Mouse (Mus musculus) cerebellum, adult 8-10 months (tissue): ENCODE results near the gene Ercc2.
A peak's percentile ranks its signal among the peaks of the same experiment; 100 is the strongest.

Source experiments
- DNase-seq: peaks from one replicate; pipeline ENCODE4 v3.0.0; 2022

The Ercc2 gene

DNA sequence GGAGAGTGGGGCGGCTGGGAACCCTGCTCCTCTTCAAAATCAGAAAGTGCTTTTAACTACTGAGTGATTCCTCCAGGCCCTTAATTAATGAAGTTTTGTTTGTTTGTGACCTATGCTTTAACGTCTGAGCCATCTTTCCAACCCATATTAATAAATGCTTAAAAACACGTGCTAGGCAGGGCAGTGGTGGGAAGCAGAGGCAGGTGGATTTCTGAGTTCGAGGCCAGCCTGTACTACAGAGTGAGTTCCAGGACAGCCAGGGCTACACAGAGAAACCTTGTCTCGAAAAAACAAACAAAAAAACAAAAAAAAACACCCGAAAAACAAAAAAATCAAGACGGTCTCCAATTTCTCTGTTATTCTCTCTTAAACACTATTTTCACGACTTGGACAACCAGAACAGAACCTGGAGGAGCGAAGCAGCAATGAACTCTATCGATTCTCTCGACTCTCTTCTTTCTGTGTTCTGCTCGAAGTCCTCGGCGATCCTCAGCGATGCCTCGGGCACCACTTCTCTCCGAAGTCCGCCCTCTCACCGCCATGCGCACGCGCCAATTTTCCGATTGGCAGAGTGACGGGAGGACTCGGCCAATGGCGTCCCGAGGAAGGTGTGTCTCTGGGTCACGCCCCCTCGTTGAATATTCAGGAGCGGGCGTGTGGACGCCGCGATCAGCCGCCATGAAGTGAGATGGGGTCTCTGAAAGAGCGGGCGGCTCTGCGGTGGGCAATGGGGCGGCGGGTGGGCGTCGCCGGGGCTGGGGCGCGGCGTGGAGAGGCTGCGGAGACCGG is at the start of gene Ercc2:
Ercc2 (plus strand) TSS at position 634 of the 789 bp plus-strand sequence.
- DNase-seq = peak; percentile 99

DNA sequence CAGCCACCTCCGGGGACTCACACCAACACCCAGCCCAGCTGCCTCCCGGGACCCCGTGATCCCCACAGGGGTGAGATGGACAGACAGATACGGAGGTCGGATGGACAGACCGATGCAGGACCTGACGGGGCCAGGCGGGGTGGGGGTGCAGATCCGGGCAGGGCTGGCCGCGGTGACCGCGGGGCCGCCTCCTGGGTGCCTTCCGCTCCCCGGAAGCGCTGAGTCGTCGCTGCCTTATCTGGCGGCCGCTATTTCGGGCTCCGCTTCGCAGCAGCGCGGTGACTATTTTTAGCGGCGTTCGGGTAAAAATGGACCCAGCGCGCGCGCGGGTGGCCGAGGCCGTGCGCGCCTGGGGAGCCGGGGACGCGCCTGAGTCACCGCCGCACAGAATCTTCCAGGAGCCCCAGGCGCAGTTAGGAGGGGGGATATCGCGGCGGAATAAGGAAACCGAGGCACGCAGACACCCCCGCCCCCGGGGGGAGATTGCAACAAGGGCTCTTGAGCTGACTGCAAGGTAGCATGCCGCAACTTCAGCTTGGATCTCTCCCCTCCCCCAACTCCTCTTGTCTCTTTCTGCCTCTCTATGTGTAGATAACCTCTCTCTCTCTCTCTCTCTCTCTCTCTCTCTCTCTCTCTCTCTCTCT is 49.0 kb upstream of the Ercc2 start:
- DNase-seq = peak; percentile 78

DNA sequence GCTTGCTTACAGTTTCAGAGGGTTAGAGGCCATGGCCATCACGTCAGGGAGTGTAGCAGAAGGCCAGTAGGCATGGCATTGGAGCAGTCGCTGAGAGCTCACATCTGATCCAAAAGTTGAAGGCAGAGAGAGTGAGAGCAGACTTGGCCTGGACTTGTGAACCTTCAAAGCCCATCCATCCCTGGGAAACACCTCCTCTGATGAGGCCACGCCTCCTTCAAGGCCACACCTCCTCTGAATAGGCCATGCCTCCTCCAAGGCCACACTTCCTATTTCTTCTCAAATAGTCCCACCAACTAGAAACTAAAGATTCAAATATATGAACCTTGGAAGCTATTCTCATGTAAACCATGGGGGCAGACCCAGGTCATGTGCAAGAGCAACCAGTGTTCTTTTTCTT is 46.2 kb upstream of the Ercc2 start:
- no peak for DNase-seq

DNA sequence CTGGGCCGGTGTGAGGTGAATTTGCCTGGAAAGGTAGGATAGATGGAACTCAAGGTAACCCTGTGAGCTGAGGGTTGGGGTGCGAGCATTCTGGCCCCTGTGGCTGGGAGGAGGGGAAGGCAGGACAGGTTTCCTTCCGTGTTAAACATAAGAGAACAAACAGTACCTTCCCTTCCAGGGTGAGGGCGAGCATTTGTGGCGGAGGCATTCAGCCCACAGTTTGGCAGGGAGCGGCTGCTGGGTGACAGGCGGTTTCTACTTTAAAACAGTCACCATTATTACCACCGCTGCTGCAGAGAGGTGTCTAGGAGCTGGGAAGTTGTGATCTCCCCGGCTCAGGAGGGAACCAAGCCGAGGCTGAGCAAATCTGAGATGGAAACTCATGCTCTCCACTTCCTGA is 44.7 kb upstream of the Ercc2 start:
- no peak for DNase-seq

DNA sequence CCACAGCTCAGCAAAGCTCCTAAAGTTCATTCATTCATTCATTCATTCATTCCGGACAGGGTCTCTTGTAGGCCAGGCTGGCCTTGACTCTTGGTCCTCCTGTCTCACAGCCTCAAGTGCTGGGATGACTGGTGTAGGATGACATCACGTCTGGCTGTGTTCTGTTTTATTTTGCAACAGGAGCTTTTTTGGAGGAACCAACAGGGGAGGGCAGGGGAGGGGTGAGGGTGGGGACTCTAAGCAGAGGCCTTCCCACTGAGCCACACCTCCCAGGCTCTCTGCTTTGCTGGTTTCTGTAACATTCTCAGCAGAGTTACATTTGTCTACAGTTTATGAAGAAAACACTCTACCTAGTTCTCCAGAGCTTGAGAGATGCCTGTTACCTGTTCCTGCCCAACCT is 43.8 kb upstream of the Ercc2 start:
- DNase-seq = no peak

DNA sequence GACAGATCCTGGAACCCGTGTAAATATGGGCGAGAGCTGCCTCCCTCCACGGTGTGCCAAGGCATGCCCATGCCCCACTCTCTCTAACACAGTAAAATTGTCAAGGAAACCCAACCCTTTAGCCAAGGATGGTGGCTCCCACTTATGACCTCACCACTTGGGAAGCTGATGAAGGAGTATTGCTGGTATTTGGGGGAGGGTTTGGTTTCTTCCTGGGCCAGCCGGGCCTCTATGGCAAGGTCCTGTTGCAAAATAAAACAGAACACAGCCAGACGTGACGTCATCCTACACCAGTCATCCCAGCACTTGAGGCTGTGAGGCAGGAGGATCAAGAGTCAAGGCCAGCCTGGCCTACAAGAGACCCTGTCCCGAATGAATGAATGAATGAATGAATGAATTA is 43.2 kb upstream of the Ercc2 start:
- no peak for DNase-seq

DNA sequence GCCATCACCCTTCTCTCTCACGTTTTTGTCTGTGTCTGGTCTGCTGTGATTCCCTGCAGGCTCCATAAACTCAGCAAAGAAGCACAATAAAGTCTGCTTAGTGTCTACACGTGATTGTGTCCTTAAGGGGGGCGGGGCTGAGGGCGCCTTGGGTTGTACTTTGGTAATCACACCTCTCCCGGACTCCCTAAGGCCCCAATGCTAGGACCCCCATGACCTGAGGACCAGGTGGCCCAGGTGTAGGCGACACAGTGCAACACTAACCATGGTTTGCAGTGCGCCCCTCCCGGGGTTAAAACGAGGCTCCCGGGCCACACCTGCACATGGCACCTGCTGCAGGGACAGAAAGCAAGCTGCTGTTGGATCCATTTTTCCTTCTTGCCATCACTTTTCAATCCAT is 40.6 kb upstream of the Ercc2 start:
- DNase-seq = no peak

DNA sequence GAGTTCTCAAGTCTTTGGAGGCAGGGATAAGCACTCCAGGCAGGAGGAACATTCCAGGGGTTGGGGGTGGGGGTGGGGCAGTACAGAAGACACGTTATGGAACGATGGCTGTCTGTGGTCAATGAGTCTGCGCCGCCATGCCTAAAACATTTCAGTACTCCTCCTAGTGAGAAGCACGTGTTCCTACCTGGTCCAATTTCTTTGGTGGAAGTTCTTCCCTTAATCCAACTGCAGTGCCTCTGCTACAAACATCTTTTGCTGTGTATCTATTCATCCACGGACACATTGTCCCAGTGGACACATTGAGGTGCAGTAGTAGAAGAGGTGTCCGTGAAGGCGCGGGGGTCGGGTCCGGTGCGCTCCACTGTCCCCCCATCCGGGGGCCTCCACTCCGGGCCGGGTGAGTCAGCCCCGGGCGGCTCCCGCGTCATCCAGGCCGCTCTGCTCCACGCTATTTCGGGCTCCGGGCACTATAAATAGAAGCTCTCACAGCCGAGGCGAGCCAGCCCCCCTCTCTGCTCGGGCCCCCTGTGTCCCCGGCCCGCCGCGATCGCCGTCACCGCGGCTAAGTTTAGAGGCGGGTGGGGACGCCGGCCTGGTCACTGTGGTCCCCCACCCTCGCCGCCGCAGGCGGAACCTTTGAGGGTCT is 39.9 kb upstream of the Ercc2 start:
- peak; percentile 59 for DNase-seq

DNA sequence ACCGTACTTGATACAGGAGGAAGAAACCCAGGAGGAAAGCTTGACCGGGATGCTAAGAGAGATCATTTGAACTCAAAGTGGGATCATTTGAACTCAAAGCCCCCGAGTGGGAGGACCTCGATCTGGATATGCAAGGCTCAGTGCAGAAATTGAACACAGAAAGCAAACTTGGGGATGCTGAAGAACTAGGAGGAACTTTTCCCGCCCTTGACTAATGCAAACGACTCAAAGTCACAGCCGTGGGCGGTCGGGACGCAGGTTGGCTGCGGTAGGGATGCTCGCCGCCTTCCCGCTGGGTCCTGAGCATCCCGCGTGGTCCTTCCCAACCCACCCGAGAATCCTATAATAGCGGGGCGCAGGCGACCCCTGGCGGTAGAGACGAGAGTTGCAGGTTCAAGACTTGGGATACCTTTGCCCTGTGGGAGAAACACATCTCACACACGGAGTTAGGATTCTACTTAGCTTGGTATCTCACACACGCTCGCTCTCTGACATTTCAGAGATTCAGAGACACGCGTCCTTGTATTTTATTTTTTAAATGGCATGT is 39.3 kb upstream of the Ercc2 start:
- peak; percentile 96 for DNase-seq

DNA sequence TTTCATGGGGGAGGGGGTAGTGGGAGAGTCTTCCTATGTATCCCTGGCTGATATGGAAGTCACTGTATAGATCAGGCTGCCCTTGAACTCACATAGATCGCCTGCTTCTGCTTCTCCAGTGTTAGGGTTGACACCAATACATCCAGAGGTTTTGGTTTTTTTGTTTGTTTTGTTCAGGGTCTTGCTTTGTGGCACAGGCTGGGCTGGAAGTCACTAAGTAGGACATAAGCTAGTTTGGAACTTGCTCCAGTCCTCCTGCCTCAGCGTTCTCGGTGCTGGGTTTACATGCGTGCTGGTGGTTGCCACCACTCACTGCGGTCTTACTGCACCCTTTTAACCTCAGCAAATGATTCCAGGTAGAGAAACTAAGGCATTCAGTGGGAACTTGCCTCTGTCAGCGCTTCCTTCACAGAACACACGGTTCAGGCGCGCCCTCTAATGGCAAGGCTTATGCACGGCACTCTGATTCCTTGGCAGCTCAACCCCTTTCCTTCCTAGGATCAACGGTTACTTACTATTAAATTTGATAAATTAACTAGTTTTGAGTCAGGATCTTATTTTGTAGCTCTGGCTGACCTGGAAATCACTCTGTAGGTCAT is 38.5 kb upstream of the Ercc2 start:
- peak; percentile 74 for DNase-seq

DNA sequence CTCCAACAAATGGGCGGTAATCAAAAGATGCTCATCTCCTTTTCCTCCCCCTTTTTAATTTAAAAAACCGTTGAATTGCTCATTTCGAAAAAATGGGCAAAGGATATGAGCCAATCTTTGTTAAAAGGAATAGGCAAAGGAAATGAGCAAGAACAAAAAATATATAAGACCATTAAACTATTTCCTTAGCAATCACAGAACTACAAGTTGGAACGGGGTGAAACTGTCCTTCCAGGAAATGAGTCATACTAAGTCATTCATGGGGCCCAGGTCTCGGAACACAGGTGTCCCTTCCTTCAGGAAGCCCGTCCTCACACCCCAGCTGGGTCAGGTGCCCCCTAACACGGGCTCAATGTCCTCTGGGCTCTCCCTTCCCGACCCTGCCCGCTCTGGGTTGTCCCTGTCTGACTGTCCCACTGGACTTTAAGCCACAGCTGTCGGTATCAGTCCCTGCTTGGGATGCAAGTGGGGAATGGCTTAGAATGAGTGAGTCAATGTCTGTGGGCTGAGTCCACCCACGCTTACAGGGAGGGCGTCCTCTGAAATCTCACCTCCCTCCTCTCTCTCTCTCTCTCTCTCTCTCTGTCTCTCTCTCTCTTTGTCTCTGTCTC is 37.5 kb upstream of the Ercc2 start, which contains the start of gene Ercc1:
Ercc1 (plus strand) TSS at position 542 of the 611 bp plus-strand sequence.
- peak; percentile 43 for DNase-seq

DNA sequence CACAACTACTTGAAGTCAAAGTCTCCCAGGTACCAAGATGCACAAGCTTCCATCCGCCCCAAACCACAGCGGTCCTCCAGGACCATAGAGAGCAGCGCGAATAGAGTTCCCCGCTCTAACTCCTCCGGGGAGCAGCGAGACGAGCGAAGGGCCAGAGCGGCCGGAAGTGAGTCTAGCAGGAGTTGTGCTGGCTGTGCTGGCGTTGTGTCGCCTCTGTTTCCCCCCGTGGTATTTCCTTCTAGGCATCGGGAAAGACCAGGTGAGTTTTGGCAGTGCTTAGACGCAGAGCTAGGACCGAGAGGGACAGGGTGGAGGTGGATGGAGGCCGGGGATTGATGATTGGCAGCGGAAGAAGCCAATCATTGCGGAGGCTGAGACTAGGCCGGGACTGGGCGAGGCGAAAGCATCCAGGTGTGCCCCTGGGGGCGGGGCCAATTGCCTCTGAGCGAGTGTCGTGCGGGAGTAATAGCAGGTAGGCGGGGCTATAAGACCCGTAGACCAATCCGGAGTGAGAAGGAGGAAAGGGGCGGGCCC is 36.8 kb upstream of the Ercc2 start:
- DNase-seq = peak; percentile 97

DNA sequence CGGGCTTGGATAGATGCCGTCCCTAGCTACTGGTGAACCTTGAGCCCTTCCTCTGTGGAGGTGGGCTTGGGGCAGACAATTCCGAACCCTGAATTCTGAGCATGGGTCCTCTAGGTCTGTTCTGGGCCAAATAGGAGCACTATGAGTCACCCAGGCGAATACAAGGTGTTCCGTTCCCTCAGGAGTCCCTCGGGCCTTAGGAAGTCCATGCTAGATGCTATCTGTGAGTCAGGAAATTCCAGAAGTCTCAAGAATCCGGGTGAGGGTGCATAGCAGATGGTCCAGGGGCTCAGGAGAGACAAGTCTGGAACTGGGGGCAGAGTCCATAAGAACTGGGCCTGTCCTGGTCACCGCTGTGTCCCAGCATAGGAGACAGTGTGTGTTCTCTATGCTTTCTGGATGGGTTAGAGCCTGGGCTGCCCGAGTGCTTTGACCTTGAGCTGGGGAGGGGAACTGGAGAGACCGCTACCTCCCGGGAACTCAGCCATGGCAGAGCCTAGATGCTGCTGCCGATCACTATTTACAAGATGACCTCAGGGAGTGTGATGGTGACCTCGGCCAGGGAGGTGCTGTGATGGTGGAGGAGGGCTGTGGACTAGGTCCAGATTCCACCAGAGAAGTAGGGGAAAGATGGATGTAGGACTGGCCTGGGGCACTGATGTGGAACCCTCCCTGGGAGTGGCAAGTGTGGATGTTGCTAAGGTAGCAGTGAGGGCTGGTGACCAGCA is 32.5 kb upstream of the Ercc2 start:
- DNase-seq = no peak

DNA sequence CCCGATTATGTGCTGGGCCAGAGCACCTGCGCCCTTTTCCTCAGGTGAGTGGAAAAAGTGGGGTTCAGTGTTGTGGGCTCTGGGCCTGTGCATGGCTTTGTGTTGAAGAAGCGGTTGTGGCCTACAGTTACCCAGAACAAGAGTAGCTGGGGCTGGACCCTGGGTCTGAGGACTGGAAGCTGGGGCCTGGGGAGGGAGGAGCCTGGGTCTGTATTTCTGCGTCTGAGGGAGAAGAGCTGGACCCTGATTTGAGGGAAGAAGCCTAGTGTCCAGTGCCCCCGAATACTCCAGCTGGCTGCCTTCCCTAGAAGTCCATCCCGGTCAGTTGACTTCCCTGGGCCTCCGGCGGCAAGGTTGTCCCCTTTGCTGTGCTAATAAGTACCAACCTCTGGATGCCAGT is 31.6 kb upstream of the Ercc2 start:
- no peak for DNase-seq

DNA sequence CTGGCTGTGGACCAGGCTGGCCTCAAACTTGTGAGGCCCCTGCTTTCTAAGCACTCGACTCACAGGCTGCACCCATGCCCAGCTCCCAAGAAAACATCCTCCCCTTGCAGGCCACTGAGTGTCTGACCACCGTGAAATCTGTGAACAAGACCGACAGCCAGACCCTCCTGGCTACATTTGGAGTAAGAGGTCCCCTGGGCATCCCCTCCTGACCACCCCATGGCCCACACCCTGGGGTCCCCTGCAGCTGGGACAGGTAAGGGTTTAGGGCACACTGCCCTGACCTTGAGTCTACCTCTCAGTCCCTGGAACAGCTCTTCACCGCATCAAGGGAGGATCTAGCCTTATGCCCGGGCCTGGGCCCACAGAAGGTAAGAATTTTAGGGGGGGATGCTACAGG is 26.8 kb upstream of the Ercc2 start:
- no peak for DNase-seq

DNA sequence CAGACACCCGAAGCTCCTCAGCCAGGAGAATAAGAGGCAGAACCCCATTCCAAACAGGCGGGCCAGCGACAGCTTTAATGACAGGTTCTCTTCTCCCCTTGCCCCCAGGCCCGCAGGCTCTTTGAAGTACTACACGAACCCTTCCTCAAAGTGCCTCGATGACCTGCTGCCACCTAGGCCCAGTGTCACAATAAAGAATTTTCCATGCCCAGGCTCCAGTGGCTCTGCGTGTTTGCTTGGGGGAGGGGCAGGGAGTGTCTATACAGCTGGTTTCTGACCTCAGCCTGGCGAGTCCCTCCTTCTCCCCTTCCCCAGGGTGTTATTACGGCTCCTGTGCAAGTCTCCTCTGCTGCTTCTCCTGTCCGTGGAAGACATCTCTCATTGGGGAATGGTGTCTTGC is 25.5 kb upstream of the Ercc2 start:
- no peak for DNase-seq

DNA sequence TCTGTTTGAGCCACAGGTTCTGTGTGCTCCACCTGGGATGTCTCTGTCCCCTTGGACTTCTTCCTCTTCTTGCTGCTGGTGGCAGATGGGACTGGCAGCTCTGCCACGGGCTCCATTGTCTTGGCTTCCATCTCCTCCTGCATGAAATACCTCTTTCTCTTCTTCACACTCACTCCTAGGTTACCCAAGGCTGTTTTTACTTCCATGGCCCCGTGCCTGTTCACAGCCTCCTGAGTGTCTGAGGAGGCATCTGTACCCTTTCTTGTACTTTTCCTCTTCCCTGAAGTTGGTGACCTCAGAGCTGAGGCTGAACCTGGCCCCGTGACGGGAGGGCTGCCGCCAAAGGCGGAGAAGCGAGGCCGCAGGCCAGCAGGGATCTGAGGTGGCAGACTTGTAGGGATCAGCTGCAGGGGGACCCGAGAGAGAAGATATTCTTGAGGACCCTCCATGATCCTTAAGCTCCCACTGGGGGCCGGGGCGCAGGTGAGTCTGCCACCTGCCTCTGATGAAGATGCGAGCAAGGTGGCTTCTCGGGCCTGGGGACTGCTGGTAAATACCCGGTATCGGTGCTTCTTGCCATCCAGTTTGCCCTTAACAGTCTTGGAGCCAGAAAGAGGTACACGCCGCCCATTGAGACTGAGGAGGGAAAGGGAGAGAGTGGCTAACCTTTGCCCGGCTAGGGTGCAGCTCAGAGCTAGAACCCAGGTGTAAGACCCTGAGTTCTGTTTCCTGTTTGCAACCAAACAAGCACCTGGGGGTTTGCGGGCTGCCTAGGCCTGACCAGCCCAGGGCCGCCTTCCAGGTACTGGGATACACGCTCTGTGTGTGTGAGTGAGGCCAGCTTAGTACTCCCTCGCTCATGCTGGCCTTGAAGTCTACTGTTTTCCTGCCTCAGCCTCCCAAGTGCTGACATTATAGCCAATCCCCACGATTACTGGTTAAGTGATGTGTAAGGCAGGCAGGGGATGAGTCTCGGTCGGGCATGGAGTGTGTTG is 24.1 kb upstream of the Ercc2 start:
- no peak for DNase-seq

DNA sequence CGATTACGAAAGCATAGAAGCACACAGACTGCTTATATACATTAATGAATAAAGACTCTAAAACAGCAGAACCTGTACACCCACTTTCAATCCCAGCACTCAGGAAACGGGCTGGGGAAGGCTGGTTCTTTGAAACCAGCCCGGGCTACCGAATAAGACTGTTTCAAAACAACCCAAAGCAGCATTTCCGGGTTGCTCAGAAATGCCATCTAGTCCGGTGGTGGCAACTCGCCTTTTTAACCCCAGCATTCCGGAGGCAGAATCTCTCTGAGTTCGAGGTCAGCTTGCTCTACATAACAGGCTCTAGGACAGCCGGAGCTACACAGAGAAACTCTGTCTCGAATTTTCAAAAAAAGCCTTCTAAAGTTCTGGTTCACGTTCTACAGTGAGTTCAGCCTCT is 23.2 kb upstream of the Ercc2 start:
- no peak for DNase-seq

DNA sequence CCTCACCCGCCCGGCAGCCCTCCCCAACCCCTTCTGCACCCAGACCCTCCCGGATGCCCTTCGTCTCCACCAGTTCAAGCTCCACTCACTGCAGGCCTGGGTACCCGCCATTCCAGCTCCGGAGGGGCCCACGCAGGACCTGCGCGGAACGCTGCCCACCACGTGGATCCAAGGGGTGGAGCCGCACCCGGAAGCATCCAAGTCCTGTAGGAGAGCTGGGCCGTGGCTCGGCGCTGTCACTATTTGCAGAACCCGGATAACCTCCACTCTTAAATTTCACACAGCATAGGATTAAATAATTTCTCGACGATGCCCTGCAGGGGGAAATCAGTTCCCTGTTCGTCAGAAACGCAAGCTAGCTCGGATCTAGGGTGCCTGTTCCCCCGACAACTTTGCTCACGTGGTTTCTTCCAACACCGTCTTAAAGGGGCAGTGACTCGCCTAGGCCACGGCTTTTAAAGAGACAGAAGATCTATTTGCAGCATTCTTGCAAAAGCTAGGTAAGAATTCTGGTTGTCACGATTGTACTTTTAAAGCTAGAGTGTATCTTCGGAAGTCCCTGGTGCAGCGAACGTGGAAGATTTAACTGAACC is 22.4 kb upstream of the Ercc2 start, which contains the start of the genes Cd3eap and Ppp1r13l:
Cd3eap (minus strand) TSS at position 185 of the 593 bp plus-strand sequence.
Ppp1r13l (plus strand) TSS at position 451 of the 593 bp plus-strand sequence.
- DNase-seq = peak; percentile 89
